Mouse (Mus musculus): ENCODE measurements around the gene Extl1. TPM values are rescaled to one million over a fixed set of nuclear protein-coding genes. Genes with fewer than 3 reads are reported as not detected.

Gene Extl1
- polyA plus RNA-seq, 1 experiment from 2014 or later: 0.58 TPM

DNA sequence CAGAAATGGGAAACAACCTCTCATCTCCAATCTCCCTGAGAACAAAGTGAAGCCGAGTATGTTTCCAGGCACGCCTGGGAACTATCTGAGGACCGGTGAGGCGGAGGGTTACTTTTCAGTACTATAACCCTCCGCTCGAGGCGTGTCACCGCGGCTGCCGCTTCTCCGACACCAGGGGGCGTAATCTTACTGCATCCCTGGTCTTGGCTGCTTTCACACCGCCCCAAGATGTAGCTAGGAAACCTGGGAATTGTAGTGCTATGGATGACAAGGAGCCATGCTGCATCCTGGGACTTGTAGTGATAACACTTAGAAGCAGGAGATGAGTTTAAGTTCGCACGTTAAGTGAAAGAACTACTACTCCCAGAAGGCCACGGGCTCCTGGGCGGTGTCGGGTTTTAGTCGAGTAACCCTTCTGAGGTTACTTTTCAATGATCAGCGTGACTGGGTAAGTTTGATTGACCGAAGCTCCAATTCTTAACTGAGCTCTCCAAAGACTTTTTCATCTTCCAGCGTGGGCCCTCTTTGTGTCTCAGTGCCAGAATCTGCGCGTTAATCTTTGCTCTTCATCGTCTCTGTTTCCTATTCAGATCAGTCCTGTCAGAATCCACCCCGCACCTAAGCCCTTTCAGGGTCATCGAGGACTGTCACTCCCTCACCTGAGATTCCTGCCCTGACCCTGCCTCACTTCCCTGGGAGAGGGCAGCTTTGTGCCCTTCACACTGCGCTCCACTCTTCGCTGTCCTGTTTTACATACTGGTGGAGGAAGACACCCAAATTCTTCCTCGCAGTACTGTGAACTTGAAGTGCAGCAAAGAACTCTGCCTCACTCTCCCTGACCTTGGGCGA lies 12.6 kb upstream of the Extl1 start, which contains the start of gene Pafah2:
Pafah2 (plus strand) TSS at position 344 of the 849 bp plus-strand sequence.
- Histone ChIP-seq H3K4me3 (ENCODE audit: low read depth, low read length) (peak within 1 kb of the TSS; percentile 51), H3K27me3 (ENCODE audit: control insufficient read depth, insufficient read depth, low read depth, low read length) (no peaks in the 10 kb centered on the region), H3K4me2 (ENCODE audit: low read length) (peak within 1 kb of the TSS; percentile 93), H3K27ac (ENCODE audit: low read length) (peak within 1 kb of the TSS; percentile 84), H3K9ac (ENCODE audit: low read depth, low read length) (peak within 1 kb of the TSS; percentile 73), H3K9me3 (replicated peaks; ENCODE audit: control insufficient read depth, low read length, poor library complexity, severe bottlenecking) (no peaks in the 10 kb centered on the region), H3K4me1 (ENCODE audit: control insufficient read depth, insufficient read depth, low read length) (peaks cover 22% of the 10 kb centered on the region), H3K36me3 (ENCODE audit: control insufficient read depth, insufficient read depth, low read length) (no peaks in the 10 kb centered on the region)
- peak; percentile 98 for ATAC-seq
- WGBS: under 1% methylated on average over 31 of the region's 31 CpGs

GRCm38 (mm10) chr4:134395142-134395541 lies 11.5 kb upstream of the Extl1 start:
- Histone ChIP-seq H3K9ac (ENCODE audit: low read depth, low read length) (no peak overlapping the region), H3K27me3 (ENCODE audit: control insufficient read depth, insufficient read depth, low read depth, low read length) (no peaks in the 10 kb centered on the region), H3K4me2 (ENCODE audit: low read length) (no peak overlapping the region), H3K36me3 (ENCODE audit: control insufficient read depth, insufficient read depth, low read length) (no peaks in the 10 kb centered on the region), H3K27ac (ENCODE audit: low read length) (no peak overlapping the region), H3K4me3 (ENCODE audit: low read depth, low read length) (no peak overlapping the region), H3K9me3 (replicated peaks; ENCODE audit: control insufficient read depth, low read length, poor library complexity, severe bottlenecking) (no peaks in the 10 kb centered on the region), H3K4me1 (ENCODE audit: control insufficient read depth, insufficient read depth, low read length) (peaks cover 13% of the 10 kb centered on the region)
- WGBS: 87% methylated on average over 7 of the region's 7 CpGs
- no peak for ATAC-seq

DNA sequence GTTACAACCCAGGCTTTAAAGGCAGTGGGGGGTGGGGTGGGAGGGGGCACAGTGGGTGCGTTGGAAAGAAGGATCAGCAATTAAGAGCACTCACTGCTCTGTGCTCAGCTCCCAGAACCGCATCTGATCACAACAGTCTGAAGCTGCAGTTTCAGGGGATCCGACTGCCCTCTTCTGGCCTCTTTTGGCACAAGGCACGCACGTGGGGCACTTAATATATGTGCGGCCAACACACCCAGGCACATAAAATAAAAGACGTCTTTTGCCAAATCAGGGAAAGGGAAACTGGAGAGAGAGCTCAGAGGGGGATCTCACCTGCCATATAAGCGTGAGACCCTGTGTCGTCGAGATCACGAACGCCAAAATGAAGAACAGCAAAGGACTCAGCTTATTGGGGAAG lies 9.4 kb upstream of the Extl1 start:
- Histone ChIP-seq H3K9me3 (replicated peaks; ENCODE audit: control insufficient read depth, low read length, poor library complexity, severe bottlenecking) (no peaks in the 10 kb centered on the region), H3K4me1 (ENCODE audit: control insufficient read depth, insufficient read depth, low read length) (peaks cover 7% of the 10 kb centered on the region), H3K9ac (ENCODE audit: low read depth, low read length) (no peak overlapping the region), H3K27ac (ENCODE audit: low read length) (no peak overlapping the region), H3K4me2 (ENCODE audit: low read length) (no peak overlapping the region), H3K27me3 (ENCODE audit: control insufficient read depth, insufficient read depth, low read depth, low read length) (no peaks in the 10 kb centered on the region), H3K36me3 (ENCODE audit: control insufficient read depth, insufficient read depth, low read length) (no peaks in the 10 kb centered on the region), H3K4me3 (ENCODE audit: low read depth, low read length) (no peak overlapping the region)
- 20% methylated on average over 12 of the region's 12 CpGs for WGBS
- ATAC-seq: no peak

- WGBS: 5% methylated on average over 8 of the region's 8 CpGs
- H3K4me2 ChIP-seq (ENCODE audit: low read length): peak overlapping the region; percentile 13; the same call in 1 of the 2 replicates
- H3K4me1 ChIP-seq (ENCODE audit: control insufficient read depth, insufficient read depth, low read length): peaks cover 5% of the 10 kb centered on the region
- no peak overlapping the region for H3K4me3 ChIP-seq (ENCODE audit: low read depth, low read length)
- no peaks in the 10 kb centered on the region for H3K36me3 ChIP-seq (ENCODE audit: control insufficient read depth, insufficient read depth, low read length)
- 0 out of 2 replicates have a peak overlapping the region, but pooled peaks have one; percentile 43 for H3K27ac ChIP-seq (ENCODE audit: low read length)
- H3K9me3 ChIP-seq (replicated peaks; ENCODE audit: control insufficient read depth, low read length, poor library complexity, severe bottlenecking): no peaks in the 10 kb centered on the region
- H3K9ac ChIP-seq (ENCODE audit: low read depth, low read length): no peak overlapping the region
- H3K27me3 ChIP-seq (ENCODE audit: control insufficient read depth, insufficient read depth, low read depth, low read length): no peaks in the 10 kb centered on the region
- ATAC-seq: no peak
Observed at GRCm38 (mm10) chr4:134392595-134392994, 8.9 kb upstream of the Extl1 start.

GRCm38 (mm10) chr4:134391636-134392035 lies 8.0 kb upstream of the Extl1 start:
- WGBS: 84% methylated on average over 1 of the region's 1 CpGs
- no peaks in the 10 kb centered on the region; the same call in 1 of the 2 replicates for H3K4me1 ChIP-seq (ENCODE audit: control insufficient read depth, insufficient read depth, low read length)
- H3K9ac ChIP-seq (ENCODE audit: low read depth, low read length): no peak overlapping the region
- no peak overlapping the region for H3K27ac ChIP-seq (ENCODE audit: low read length)
- no peaks in the 10 kb centered on the region for H3K36me3 ChIP-seq (ENCODE audit: control insufficient read depth, insufficient read depth, low read length)
- ATAC-seq: no peak
- H3K27me3 ChIP-seq (ENCODE audit: control insufficient read depth, insufficient read depth, low read depth, low read length): no peaks in the 10 kb centered on the region
- H3K4me3 ChIP-seq (ENCODE audit: low read depth, low read length): no peak overlapping the region
- H3K9me3 ChIP-seq (replicated peaks; ENCODE audit: control insufficient read depth, low read length, poor library complexity, severe bottlenecking): no peaks in the 10 kb centered on the region
- H3K4me2 ChIP-seq (ENCODE audit: low read length): no peak overlapping the region

GRCm38 (mm10) chr4:134388397-134388796 lies 4.7 kb upstream of the Extl1 start:
- no peak overlapping the region for H3K4me2 ChIP-seq (ENCODE audit: low read length)
- no peak overlapping the region for H3K9ac ChIP-seq (ENCODE audit: low read depth, low read length)
- H3K36me3 ChIP-seq (ENCODE audit: control insufficient read depth, insufficient read depth, low read length): no peaks in the 10 kb centered on the region
- H3K27ac ChIP-seq (ENCODE audit: low read length): no peak overlapping the region
- 13% methylated on average over 5 of the region's 5 CpGs for WGBS
- H3K4me3 ChIP-seq (ENCODE audit: low read depth, low read length): no peak overlapping the region
- H3K4me1 ChIP-seq (ENCODE audit: control insufficient read depth, insufficient read depth, low read length): no peaks in the 10 kb centered on the region
- no peaks in the 10 kb centered on the region for H3K27me3 ChIP-seq (ENCODE audit: control insufficient read depth, insufficient read depth, low read depth, low read length)
- H3K9me3 ChIP-seq (replicated peaks; ENCODE audit: control insufficient read depth, low read length, poor library complexity, severe bottlenecking): no peaks in the 10 kb centered on the region
- no peak for ATAC-seq

GRCm38 (mm10) chr4:134387268-134387667 lies 3.6 kb upstream of the Extl1 start:
- H3K4me2 ChIP-seq (ENCODE audit: low read length): no peak overlapping the region
- no peaks in the 10 kb centered on the region for H3K4me1 ChIP-seq (ENCODE audit: control insufficient read depth, insufficient read depth, low read length)
- H3K27ac ChIP-seq (ENCODE audit: low read length): no peak overlapping the region
- H3K36me3 ChIP-seq (ENCODE audit: control insufficient read depth, insufficient read depth, low read length): no peaks in the 10 kb centered on the region
- H3K27me3 ChIP-seq (ENCODE audit: control insufficient read depth, insufficient read depth, low read depth, low read length): no peaks in the 10 kb centered on the region
- WGBS: 80% methylated on average over 6 of the region's 6 CpGs
- no peaks in the 10 kb centered on the region for H3K9me3 ChIP-seq (replicated peaks; ENCODE audit: control insufficient read depth, low read length, poor library complexity, severe bottlenecking)
- no peak overlapping the region for H3K9ac ChIP-seq (ENCODE audit: low read depth, low read length)
- ATAC-seq: no peak
- no peak overlapping the region for H3K4me3 ChIP-seq (ENCODE audit: low read depth, low read length)

DNA sequence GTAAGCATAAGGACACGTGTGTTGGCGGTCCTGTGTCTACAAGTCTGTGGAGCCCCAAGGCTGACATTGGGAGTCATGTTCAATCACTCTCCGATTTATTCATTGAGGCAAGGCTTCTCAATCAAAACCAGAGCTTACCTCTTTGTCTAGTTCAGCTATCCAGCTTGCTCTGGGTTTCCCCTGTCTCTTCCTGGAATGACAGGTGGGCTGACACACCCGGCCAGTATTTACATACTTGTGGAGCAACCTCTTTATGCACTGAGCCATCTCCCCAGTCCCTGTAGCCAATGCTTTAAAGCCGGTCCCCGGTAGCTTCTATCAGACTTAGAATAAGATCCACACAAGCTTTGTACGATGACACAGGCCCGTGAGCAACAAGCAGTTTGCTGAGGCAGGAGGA lies 4.1 kb downstream of the Extl1 start:
- WGBS: 84% methylated on average over 8 of the region's 8 CpGs
- no peak overlapping the region for H3K9ac ChIP-seq (ENCODE audit: low read depth, low read length)

DNA sequence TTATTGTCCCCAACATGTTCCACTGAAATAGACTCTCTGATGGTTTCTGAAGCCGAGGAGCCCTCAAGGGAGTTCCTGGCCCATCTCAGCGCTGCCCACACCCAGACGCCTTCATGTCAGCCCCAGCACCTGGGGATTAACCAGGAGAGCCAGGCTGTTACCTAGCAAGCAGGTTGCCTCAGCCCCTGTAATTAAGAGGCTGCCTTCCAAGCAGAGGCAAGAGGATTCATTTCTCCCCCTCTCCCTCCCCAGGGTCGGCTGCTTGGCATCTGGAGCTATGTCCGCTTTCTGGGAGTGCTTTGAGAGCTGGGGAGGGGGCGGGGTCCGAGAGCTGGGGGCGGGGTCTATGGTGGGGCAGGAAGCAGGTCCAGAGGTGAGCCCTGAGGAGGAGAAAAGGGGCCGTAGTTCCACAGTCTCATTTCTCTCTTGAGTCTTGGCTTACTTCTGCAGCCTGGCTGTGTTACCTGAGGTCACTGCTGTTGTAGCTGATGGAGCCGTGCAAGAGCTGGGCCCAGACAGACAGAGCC lies 5.5 kb downstream of the Extl1 start:
- H3K27me3 ChIP-seq (ENCODE audit: control insufficient read depth, insufficient read depth, low read depth, low read length): no peaks in the 10 kb centered on the region
- no peak overlapping the region for H3K27ac ChIP-seq (ENCODE audit: low read length)
- no peak overlapping the region for H3K4me2 ChIP-seq (ENCODE audit: low read length)
- no peak for ATAC-seq
- H3K4me1 ChIP-seq (ENCODE audit: control insufficient read depth, insufficient read depth, low read length): no peaks in the 10 kb centered on the region
- H3K9ac ChIP-seq (ENCODE audit: low read depth, low read length): no peak overlapping the region
- H3K9me3 ChIP-seq (replicated peaks; ENCODE audit: control insufficient read depth, low read length, poor library complexity, severe bottlenecking): no peaks in the 10 kb centered on the region
- H3K36me3 ChIP-seq (ENCODE audit: control insufficient read depth, insufficient read depth, low read length): no peaks in the 10 kb centered on the region
- 35% methylated on average over 10 of the region's 10 CpGs for WGBS
- no peak overlapping the region for H3K4me3 ChIP-seq (ENCODE audit: low read depth, low read length)

More for the DNA sequence above, 4.1 kb downstream of the Extl1 start:
- ATAC-seq: no peak
- Histone ChIP-seq H3K27me3 (ENCODE audit: control insufficient read depth, insufficient read depth, low read depth, low read length) (no peaks in the 10 kb centered on the region), H3K4me1 (ENCODE audit: control insufficient read depth, insufficient read depth, low read length) (no peaks in the 10 kb centered on the region), H3K27ac (ENCODE audit: low read length) (no peak overlapping the region), H3K4me3 (ENCODE audit: low read depth, low read length) (no peak overlapping the region), H3K9me3 (replicated peaks; ENCODE audit: control insufficient read depth, low read length, poor library complexity, severe bottlenecking) (no peaks in the 10 kb centered on the region), H3K4me2 (ENCODE audit: low read length) (no peak overlapping the region), H3K36me3 (ENCODE audit: control insufficient read depth, insufficient read depth, low read length) (no peaks in the 10 kb centered on the region)

Measured in midbrain, embryonic 16.5 days (tissue).